Mouse (Mus musculus): ENCODE measurements around the gene Dna2.

- TF ChIP-seq GATA1 (IDR thresholded peaks at IDR 0.05; ENCODE audit: borderline replicate concordance, low read length) (no peak), FLI1 (IDR thresholded peaks at IDR 0.05; ENCODE audit: low read length) (no peak)
Observed at GRCm38 (mm10) chr10:63022541-63023120, 75.8 kb downstream of the Dna2 start.
